Mouse (Mus musculus) macrophage (primary cell): Measurements from ENCODE around the gene Gm14685. TPM values are rescaled to one million over a fixed set of nuclear protein-coding genes. Genes with fewer than 3 reads are reported as not detected.
"Not testable (repeated sequence)": the region's sequence is repeated elsewhere in the genome, so short reads cannot be mapped to it uniquely, and the experiment has no call there.

ENCODE experiments used
- H3K27ac ChIP-seq: fragments of 350-480 bp; formaldehyde crosslinking; 2 replicates; pipeline ENCODE4 v1.9.0; 2021
- H3K36me3 ChIP-seq: fragments of 350-480 bp; formaldehyde crosslinking; 2 replicates; pipeline ENCODE4 v1.9.0; 2021; ENCODE audit errors: inconsistent target
- H3K4me3 ChIP-seq: fragments of 350-480 bp; formaldehyde crosslinking; 2 replicates; pipeline ENCODE4 v1.9.0; 2021; ENCODE audit errors: inconsistent target
- H3K79me2 ChIP-seq: fragments of 350-480 bp; formaldehyde crosslinking; 2 replicates; pipeline ENCODE4 v1.9.0; 2021; ENCODE audit errors: inconsistent target
- WGBS: methylation state at CpG from one replicate; pipeline ENCODE4 v1.1.7; 2026; ENCODE audit warnings: inconsistent platforms; ENCODE audit not compliant: missing documents; 5-methylcytosine and 5-hydroxymethylcytosine counted together
- polyA plus RNA-seq: library from polyadenylated mRNA; stranded (reverse); fragments of 250-400 nt; gene quantifications from 3 replicates; pipeline ENCODE4 v1.2.4, GENCODE M21; 2018; ENCODE audit warnings: inconsistent platforms
- total RNA-seq, 78 experiments: library from RNA; depleted of rRNA; stranded (reverse); fragments of 250-400 nt; gene quantifications; 1 replicate in 9 of 78; 2 replicates in 24 of 78; 3 replicates in 43 of 78; 4 replicates in 2 of 78; pipeline ENCODE4 v1.2.4; 2018; ENCODE audit warnings: inconsistent platforms in 56 of 78

Gm14685 gene
- not detected for total RNA-seq (2018; cell fraction: chromatin; rRNA removed)
- total RNA-seq (2018; cell fraction: cytosol; rRNA removed), result not detected
- not detected for total RNA-seq (2018; cell fraction: nucleus; rRNA removed)
- polyA plus RNA-seq, result not detected in 3 replicates

- H3K27ac ChIP-seq, H3K79me2 ChIP-seq, H3K36me3 ChIP-seq, H3K4me3 ChIP-seq: not testable (repeated sequence)
- WGBS, result no CpG with 5 or more reads among the region's 7 CpGs
Measured at GRCm38 (mm10) chrX:73116747-73117146, at the start of gene Gm14685. TSS of gene Gm14685 (plus strand) at chrX:73117047.

DNA sequence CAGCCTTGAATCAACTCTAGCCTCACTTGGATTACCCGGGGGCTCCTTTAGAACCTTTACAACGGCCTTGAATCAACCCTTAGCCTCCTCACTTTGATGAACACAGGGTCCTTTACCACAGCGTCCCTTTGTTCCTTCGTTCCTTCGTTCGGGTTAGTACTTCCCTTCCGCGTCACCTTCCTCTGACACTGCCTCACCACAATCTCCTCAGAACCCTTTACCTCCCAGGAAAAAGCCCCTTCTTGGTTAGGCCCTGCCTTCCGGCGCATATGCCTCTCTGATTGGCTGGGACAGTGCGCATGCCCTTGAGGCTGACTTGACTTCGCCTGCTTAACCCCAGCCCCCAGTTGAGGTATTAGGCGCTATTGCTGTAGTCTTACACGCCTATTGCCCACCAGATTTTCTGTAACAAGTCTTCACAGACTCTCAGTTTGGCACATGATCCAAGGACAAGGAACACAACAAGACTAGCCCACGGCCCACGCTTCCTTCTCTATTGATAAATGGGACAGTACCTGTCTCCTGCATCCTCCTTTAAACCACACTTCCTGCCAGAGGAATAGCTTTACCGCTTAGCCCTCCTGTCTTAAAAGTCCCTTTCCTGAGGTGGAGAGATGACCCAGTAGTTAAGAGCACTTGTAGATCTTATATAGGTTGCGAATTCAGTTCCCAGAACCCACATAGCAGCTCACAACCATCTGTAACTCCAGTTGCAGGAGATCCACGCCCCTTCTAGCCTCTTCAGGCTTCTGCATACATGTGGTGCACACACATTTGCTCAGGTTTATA lies 34.4 kb upstream of the Gm14685 start, which contains the start of gene Xlr4a:
Gene Xlr4a, minus strand, starts transcription at position 212 of the 789 bp plus-strand sequence.
- H3K79me2 ChIP-seq, H3K36me3 ChIP-seq, H3K27ac ChIP-seq, H3K4me3 ChIP-seq: not testable (repeated sequence)
- 52% methylated on average over 11 of the region's 19 CpGs for WGBS

DNA sequence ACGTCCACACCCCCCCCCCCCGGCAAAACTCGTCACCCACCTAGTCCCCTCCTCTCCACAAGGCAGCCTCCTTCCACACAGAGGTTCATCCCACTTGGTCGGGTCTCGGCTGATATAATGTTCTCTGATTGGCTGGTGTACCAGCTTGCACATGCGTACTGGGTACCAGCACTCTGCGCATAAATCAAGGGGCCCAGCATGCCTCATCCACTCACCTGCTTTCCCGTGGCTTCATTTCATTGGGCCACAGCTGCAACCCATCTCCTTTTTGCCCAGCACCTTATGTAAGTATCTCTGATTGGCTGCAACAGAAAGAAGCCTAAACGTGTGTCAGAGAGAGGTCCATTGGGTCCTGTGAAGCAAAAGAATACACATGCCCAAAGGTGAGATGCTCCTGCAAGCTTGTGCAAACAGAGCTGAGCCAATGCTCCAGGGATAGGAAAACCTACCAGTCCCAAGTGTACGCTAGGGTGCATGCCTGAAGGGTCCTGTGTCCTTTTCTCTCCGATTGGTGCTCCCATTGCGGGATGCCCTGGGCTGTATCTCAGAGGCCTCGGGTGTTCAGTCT lies 19.8 kb upstream of the Gm14685 start, which contains the start of gene Xlr3a:
Gene Xlr3a, minus strand, starts transcription at position 155 of the 568 bp plus-strand sequence.
- 86% methylated on average over 13 of the region's 13 CpGs for WGBS
- H3K4me3 ChIP-seq, H3K79me2 ChIP-seq, H3K27ac ChIP-seq, H3K36me3 ChIP-seq: not testable (repeated sequence)

DNA sequence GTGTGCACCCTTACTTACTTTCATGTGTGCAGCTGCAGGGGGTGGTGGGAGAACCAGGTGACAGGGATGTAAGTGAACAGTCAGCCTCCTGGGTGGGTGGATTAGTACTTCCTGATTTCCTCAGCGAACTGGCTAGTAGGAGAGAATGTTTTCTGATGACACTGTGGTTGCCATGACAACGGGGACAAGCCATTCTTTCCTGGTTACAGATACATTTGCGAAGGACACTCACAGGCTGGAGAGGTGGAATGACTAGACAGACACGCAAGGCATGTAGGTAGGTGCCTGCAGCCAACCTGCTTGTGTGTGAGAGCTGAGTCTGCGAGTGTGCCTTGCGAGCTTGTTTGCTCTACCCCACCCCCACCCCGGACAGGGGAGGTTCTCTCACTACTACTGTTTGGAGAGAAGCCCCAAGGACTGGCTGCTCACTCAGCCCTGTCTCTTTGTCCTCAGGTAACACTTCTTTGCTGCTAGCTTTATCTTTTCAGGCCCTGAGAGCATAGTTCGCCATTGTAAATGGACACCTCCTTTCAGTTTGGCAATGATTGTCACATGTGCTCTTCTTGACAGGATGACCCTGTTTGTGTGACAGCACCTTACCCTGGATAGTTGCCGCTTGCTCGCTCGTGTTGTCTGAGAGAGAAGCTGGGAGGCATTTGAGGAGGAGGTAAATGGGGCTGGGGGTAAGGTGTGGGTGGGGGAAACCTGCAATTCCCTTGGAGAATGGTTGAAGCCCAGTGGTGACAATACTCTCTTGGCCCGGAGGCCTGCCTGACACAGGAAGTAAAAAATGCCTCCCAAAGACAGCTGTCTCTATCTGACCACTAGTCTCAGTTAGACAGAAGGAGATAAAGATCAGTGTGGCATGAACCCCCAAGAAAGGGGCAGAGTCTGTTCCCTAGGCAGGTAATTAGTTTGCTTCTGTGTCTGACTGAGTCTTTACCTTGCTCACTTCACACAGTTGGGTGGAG lies 6.3 kb downstream of the Gm14685 start:
- H3K79me2 ChIP-seq, H3K27ac ChIP-seq, H3K36me3 ChIP-seq, H3K4me3 ChIP-seq: not testable (repeated sequence)
- no CpG with 5 or more reads among the region's 12 CpGs for WGBS

- H3K36me3 ChIP-seq, H3K4me3 ChIP-seq, H3K27ac ChIP-seq, H3K79me2 ChIP-seq: not testable (repeated sequence)
- no CpG with 5 or more reads among the region's 7 CpGs for WGBS
Measured at GRCm38 (mm10) chrX:73143218-73143618, 26.4 kb downstream of the Gm14685 start.

DNA sequence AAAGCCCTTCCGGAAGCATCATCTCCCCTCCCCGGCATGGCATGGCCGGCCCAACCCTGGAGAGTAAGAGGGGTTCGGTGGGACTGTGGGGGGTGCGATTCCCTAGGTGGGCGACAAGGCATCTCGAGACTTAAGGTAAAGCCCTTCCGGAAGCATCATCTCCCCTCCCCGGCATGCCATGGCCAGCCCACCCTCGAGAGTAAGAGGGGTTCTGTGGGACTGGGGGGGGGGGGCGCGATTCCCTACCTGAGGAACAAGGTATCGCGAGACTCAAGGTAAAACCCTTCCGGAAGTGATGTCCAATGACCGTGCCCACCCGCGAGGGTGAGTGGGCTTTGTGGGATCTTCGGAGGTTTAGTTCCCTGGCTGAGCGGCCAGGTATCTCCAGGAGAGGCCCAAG lies 31.6 kb downstream of the Gm14685 start, which contains the start of gene Xlr5b:
Gene Xlr5b, plus strand, starts transcription at position 301 of the 400 bp plus-strand sequence.
- not testable (repeated sequence) for H3K27ac ChIP-seq, H3K36me3 ChIP-seq, H3K79me2 ChIP-seq, H3K4me3 ChIP-seq
- WGBS, result no CpG with 5 or more reads among the region's 20 CpGs

DNA sequence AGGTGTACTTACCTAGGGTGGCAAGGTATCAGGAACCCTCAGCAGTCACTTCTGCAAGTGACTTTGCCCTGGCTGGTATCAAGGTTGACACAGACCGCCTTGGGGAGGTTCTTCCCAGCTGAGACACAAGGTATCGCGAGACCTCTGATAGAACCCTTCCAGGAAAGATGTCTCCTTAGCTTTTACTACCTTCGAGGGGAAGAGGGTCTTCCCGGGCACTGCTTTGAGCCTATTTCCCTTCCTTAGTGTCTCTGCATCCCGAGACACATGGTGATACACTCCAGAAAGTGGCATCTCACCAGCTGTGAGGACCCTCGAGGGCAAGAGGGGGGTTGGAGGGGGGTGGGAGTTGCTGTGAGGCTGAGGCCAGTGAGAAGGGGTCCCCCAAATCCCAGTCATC lies 32.5 kb downstream of the Gm14685 start, which contains the start of gene DXBay18:
Gene DXBay18, minus strand, starts transcription at position 101 of the 400 bp plus-strand sequence.
- not testable (repeated sequence) for H3K79me2 ChIP-seq, H3K36me3 ChIP-seq, H3K27ac ChIP-seq, H3K4me3 ChIP-seq
- WGBS, result no CpG with 5 or more reads among the region's 7 CpGs

GRCm38 (mm10) chrX:73176889-73177288 lies 60.0 kb downstream of the Gm14685 start, which contains the start of gene Spin2d:
TSS of gene Spin2d (minus strand) at chrX:73176989.
- not testable (repeated sequence) for H3K27ac ChIP-seq, H3K79me2 ChIP-seq
- no CpG with 5 or more reads among the region's 15 CpGs for WGBS

More at GRCm38 (mm10) chrX:73176889-73177288, 60.0 kb downstream of the Gm14685 start, which contains the start of gene Spin2d:
- not testable (repeated sequence) for H3K4me3 ChIP-seq, H3K36me3 ChIP-seq

Other genes with a start within 250 kb of the Gm14685 start
- gene Cetn2, start 198.6 kb upstream of the Gm14685 start, polyA plus RNA-seq, result 44.0 to 88.1 TPM (median 45.2 TPM) in 3 replicates
- gene Nsdhl, start 198.5 kb upstream of the Gm14685 start, polyA plus RNA-seq, result 17.8 to 25.0 TPM (median 21.0 TPM) in 3 replicates
- gene Zfp185, start 129.7 kb upstream of the Gm14685 start, polyA plus RNA-seq, result not detected in 3 replicates
- gene Pnma5, start 79.9 kb upstream of the Gm14685 start, polyA plus RNA-seq, result not detected in 3 replicates
- gene Pnma3, start 52.3 kb upstream of the Gm14685 start, polyA plus RNA-seq, result not detected in 3 replicates
- gene Xlr4a, start 34.6 kb upstream of the Gm14685 start, polyA plus RNA-seq, result 1.4 to 5.2 TPM (median 2.2 TPM) in 3 replicates
- 0.35 TPM in 1 of 3 replicates, not detected in the others for gene Xlr3a, start 20.0 kb upstream of the Gm14685 start, polyA plus RNA-seq
- not detected in 3 replicates for gene Xlr5b, start 31.7 kb downstream of the Gm14685 start, polyA plus RNA-seq
- gene DXBay18, start 32.4 kb downstream of the Gm14685 start, polyA plus RNA-seq, result not detected in 3 replicates
- not detected in 3 replicates for gene Spin2d, start 59.9 kb downstream of the Gm14685 start, polyA plus RNA-seq
- gene Xlr3b, start 75.2 kb downstream of the Gm14685 start, polyA plus RNA-seq, result 1.6 to 2.5 TPM (median 1.8 TPM) in 3 replicates
- gene Xlr4b, start 97.3 kb downstream of the Gm14685 start, polyA plus RNA-seq, result 3.1 to 6.6 TPM (median 5.2 TPM) in 3 replicates
- 1.2 to 3.4 TPM (median 2.6 TPM) in 3 replicates for gene F8a, start 111.2 kb downstream of the Gm14685 start, polyA plus RNA-seq
- 0.25 to 0.36 TPM (median 0.29 TPM) in 3 replicates for gene Xlr4c, start 126.1 kb downstream of the Gm14685 start, polyA plus RNA-seq
- gene Xlr3c, start 148.3 kb downstream of the Gm14685 start, polyA plus RNA-seq, result not detected in 3 replicates
- gene Xlr5a, start 175.9 kb downstream of the Gm14685 start, polyA plus RNA-seq, result not detected in 3 replicates
- gene Xlr5c, start 175.9 kb downstream of the Gm14685 start, polyA plus RNA-seq, result not detected in 3 replicates
- not detected in 3 replicates for gene Gm45015, start 219.8 kb downstream of the Gm14685 start, polyA plus RNA-seq
- gene Zfp275, start 225.6 kb downstream of the Gm14685 start, polyA plus RNA-seq, result 6.6 to 8.1 TPM (median 7.9 TPM) in 3 replicates